Mouse (Mus musculus) hindbrain, postnatal 0 days (tissue): ENCODE results near the gene Elp5. TPM values are rescaled to one million over a fixed set of nuclear protein-coding genes. Genes with fewer than 3 reads are reported as not detected.

Source experiments
- ATAC-seq: fragments of 200-750 bp; cut with Nextera tagmentation; 2 replicates; pipeline ENCODE4 v1.8.0; 2017; ENCODE audit warnings: mild to moderate bottlenecking, moderate TSS enrichment, moderate library complexity
- DNase-seq: peaks from one replicate; pipeline ENCODE4 v3.0.0-alpha.2; 2015; ENCODE audit warnings: low spot score
- H3K27ac ChIP-seq: fragments of 300-500 bp; sonication (generic); 2 replicates; pipeline ENCODE4 v1.5.1; 2014; ENCODE audit warnings: mild to moderate bottlenecking
- H3K27me3 ChIP-seq: fragments of 300-500 bp; sonication (generic); 2 replicates; pipeline ENCODE4 v1.6.1; 2014; ENCODE audit warnings: low read length, mixed read lengths; ENCODE audit not compliant: insufficient read depth
- H3K36me3 ChIP-seq: fragments of 300-500 bp; sonication (generic); 2 replicates; pipeline ENCODE4 v1.6.1; 2014; ENCODE audit warnings: low read length, mixed read lengths; ENCODE audit not compliant: insufficient read depth
- H3K4me1 ChIP-seq: fragments of 300-500 bp; sonication (generic); 2 replicates; pipeline ENCODE4 v1.6.1; 2014; ENCODE audit warnings: antibody characterized with exemption, low read length, mixed read lengths; ENCODE audit not compliant: insufficient read depth
- H3K4me2 ChIP-seq: fragments of 300-500 bp; sonication (generic); 2 replicates; pipeline ENCODE4 v1.6.1; 2014; ENCODE audit warnings: low read depth, mild to moderate bottlenecking, low read length, moderate library complexity, mixed read lengths
- H3K4me3 ChIP-seq: fragments of 300-500 bp; sonication (generic); 2 replicates; pipeline ENCODE4 v1.5.1; 2014; ENCODE audit warnings: low read length
- H3K9ac ChIP-seq: fragments of 300-500 bp; sonication (generic); replicated peaks from 2 replicates; pipeline ENCODE4 v1.6.1; 2014; ENCODE audit warnings: mild to moderate bottlenecking, low read length, moderate library complexity, mixed read lengths
- H3K9me3 ChIP-seq: fragments of 300-500 bp; sonication (generic); 2 replicates; pipeline ENCODE4 v1.6.1; 2016; ENCODE audit warnings: low read length, mixed read lengths
- CTCF ChIP-seq: IDR thresholded peaks from 2 replicates; pipeline ENCODE4 v1.5.1; 2016; ENCODE audit warnings: antibody characterized with exemption, control low read depth, low read depth
- WGBS: fragments of 180-500 bp; shearing (Covaris S2); extraction: QIAGEN DNeasy Blood & Tissue Kit; methylation state at CpG from one replicate; pipeline ENCODE4 v1.1.7; 2014; 5-methylcytosine and 5-hydroxymethylcytosine counted together
- polyA plus RNA-seq: library from polyadenylated mRNA; unstranded; fragments of >200 nt; fragmentation: Nextera tagmentation; extraction: Ambion mirVana; gene quantifications from 2 replicates; pipeline ENCODE4 v1.2.1, GENCODE M21; 2015
- total RNA-seq: library from RNA; depleted of rRNA; stranded (reverse); fragments of >200 nt; gene quantifications from 2 replicates; pipeline ENCODE4 v1.2.3, GENCODE M21; 2014

Gene Elp5
- total and polyA plus RNA-seq, 2 experiments from 2014 or later, result 137 to 168 TPM

DNA sequence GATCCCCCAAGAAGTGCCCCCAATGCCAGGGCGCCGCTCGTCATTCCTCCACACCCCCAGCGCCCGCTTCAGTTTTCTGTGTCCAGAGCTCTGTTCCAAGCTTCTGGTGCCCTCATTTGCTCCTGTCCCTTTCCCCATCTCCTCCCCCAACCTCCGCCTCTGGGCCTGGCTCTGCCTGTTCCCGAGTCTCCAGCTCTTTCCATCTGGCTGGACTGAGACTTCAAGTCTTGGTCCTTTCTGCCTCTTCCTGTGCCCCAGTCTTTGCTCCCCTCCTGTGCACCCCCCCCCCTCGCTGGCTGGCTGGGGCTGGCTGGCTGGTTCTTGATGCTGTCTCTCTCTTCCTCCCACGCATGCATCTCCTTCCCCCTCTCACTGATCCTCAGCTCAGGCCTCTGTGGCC, 45.1 kb upstream of the Elp5 start:
- H3K36me3 ChIP-seq, result peaks cover 14% of the 10 kb centered on the region
- DNase-seq (peak; percentile 20), ATAC-seq (no peak)
- no peak overlapping the region for H3K4me3 ChIP-seq
- H3K4me2 ChIP-seq, result peak overlapping the region; percentile 60
- H3K4me1 ChIP-seq, result peaks cover 45% of the 10 kb centered on the region
- peak overlapping the region; percentile 35; the same call in 1 of the 2 replicates for H3K9ac ChIP-seq
- TF ChIP-seq CTCF, result no peak
- WGBS, result 38% methylated on average over 9 of the region's 9 CpGs
- no peaks in the 10 kb centered on the region for H3K27me3 ChIP-seq
- no peaks in the 10 kb centered on the region for H3K9me3 ChIP-seq
- peak overlapping the region; percentile 89 for H3K27ac ChIP-seq

DNA sequence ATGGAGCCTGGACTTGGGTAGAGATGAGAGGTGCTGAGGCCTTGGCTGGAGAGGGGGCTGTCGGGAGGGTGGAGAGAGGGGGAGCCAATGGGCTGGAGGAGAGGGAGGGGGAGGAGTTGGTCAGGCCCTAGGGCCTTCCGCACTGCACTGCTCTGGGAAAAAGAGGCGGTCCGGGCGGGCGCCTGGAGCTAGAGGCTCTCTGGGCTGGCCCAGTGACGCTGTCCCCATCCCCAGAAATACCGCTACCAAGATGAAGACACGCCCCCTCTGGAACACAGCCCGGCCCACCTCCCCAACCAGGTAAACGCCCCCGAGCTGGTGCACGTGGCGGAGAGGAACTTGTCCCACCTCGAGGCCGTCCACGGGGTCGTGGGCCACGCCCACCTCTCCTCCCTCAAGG, 44.4 kb upstream of the Elp5 start:
- peak; percentile 8; the same call in 1 of the 2 replicates for ATAC-seq
- H3K27me3 ChIP-seq, result no peaks in the 10 kb centered on the region
- WGBS, result 1% methylated on average over 19 of the region's 19 CpGs
- peak overlapping the region; percentile 60 for H3K4me2 ChIP-seq
- peak overlapping the region; percentile 89 for H3K27ac ChIP-seq
- peaks cover 8% of the 10 kb centered on the region for H3K36me3 ChIP-seq
- DNase-seq, result peak; percentile 69
- TF ChIP-seq CTCF, result no peak
- H3K4me3 ChIP-seq, result peak overlapping the region; percentile 26
- no peaks in the 10 kb centered on the region for H3K9me3 ChIP-seq
- H3K9ac ChIP-seq, result peak overlapping the region; percentile 28
- peaks cover 49% of the 10 kb centered on the region for H3K4me1 ChIP-seq

DNA sequence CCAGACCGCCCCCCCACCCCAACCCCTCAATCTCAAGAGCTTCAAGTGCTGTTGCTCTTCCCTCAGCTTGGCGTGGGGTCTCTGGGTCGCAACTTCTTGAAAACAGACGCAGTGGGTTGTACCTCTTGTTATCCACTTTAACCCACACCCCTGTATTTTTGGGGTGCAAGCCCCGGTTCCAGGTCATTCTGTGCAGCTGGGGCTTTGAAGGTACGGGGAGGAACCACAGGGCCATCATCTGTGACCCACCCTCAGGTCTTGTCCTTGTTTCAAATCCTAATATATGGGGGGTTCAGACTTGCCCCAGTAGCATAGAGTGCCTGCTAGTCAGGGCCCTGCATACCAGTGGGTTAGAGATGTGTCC, 41.8 kb upstream of the Elp5 start:
- H3K27me3 ChIP-seq, result no peaks in the 10 kb centered on the region
- H3K9me3 ChIP-seq, result no peaks in the 10 kb centered on the region
- ATAC-seq, result no peak
- peak overlapping the region; percentile 65 for H3K4me2 ChIP-seq
- peak overlapping the region; percentile 36 for H3K4me3 ChIP-seq
- peaks cover 51% of the 10 kb centered on the region for H3K4me1 ChIP-seq
- H3K9ac ChIP-seq, result peak overlapping the region; percentile 51
- peak overlapping the region; percentile 54 for H3K27ac ChIP-seq
- H3K36me3 ChIP-seq, result no peaks in the 10 kb centered on the region
- no peak for DNase-seq
- no peak for TF ChIP-seq CTCF
- 16% methylated on average over 6 of the region's 6 CpGs for WGBS

DNA sequence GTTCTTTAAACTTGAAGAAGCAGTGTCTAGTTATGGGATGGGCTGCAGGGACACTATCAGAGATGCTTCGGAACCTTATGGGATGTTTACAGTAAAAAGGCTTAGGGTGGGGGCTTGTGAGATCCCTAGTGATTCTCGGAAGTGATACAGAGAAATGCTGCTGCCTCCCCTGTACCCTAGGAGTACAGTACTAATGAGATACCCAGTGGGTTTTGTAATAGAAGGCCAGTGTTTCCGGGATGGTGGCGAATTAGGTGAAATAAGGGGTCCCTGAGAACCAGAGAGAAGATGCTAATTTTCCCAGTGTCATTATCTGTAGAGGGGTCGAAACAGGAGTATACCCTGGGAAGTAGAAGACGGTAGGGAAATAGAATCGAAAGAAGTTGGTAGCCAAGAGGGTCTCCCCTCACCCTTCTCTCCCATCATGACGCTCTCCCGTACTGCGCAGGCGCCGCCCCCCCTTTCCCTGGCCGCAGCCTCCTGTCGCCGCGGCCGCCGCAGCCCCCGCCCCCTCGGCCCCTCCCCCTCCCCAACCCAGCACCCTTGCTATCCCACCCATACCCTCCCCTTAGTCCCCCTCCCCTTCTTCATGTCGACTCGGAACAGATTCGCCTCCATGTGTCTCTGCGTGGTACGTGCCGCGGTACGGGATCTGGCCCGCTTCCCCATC, 41.3 kb upstream of the Elp5 start:
- DNase-seq, result peak; percentile 75
- peak overlapping the region; percentile 54 for H3K27ac ChIP-seq
- H3K4me3 ChIP-seq, result peak overlapping the region; percentile 36
- H3K9ac ChIP-seq, result peak overlapping the region; percentile 51
- H3K36me3 ChIP-seq, result no peaks in the 10 kb centered on the region
- no peak for TF ChIP-seq CTCF
- peaks cover 52% of the 10 kb centered on the region for H3K4me1 ChIP-seq
- H3K4me2 ChIP-seq, result peak overlapping the region; percentile 65
- ATAC-seq, result no peak
- no peaks in the 10 kb centered on the region for H3K9me3 ChIP-seq
- no peaks in the 10 kb centered on the region for H3K27me3 ChIP-seq
- WGBS, result 4% methylated on average over 16 of the region's 29 CpGs

DNA sequence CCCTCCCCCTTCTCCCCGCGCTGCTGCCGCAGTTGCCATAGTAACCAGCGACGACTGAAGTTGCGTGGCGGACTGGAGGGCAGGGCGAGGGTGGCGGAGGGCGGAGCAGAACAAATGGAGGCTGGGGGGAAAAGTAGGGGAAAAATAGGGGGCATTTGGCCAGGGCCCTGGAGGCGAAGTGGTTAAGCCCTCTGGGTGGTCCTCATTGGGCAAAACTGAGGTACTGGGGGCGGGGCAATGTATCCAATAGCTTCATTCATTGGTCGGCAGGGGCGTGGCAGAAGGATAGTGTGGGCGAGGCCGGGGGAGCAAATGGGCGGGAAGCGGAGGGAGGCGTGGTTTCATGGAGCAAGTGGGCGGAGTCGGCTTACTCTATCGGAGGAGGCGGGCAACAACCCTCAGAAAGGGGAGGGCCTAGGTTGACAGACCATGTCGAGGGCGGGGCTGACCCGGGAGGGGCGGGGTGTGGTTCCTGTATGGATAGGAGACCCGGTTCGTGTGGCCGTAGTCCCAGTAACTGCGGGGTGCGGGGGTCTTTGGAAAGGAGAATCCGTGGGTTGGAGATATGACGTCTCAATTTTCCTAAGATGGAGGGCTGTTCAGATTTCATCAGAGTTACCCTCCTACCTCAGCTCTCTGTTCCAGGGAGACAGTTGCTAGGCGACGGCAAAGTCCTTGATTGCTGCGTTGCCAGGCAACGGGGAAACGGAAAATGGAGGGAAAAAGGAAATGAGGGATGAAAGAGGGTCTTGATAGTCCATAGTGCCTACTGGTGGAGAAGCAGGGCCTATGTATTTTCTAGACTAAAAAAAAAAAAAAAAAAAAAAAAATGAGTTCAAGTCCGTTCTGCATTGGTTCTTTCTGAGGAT, 39.2 kb upstream of the Elp5 start:
- Histone ChIP-seq H3K4me3 (peak overlapping the region; percentile 80), H3K27me3 (no peaks in the 10 kb centered on the region), H3K9me3 (no peaks in the 10 kb centered on the region), H3K4me1 (peaks cover 47% of the 10 kb centered on the region), H3K4me2 (peak overlapping the region; percentile 90), H3K27ac (peak overlapping the region; percentile 95), H3K9ac (peak overlapping the region; percentile 34), H3K36me3 (no peaks in the 10 kb centered on the region)
- WGBS, result under 1% methylated on average over 40 of the region's 40 CpGs
- TF ChIP-seq CTCF, result peak; percentile 48
- ATAC-seq (peak; percentile 90), DNase-seq (peak; percentile 100)

DNA sequence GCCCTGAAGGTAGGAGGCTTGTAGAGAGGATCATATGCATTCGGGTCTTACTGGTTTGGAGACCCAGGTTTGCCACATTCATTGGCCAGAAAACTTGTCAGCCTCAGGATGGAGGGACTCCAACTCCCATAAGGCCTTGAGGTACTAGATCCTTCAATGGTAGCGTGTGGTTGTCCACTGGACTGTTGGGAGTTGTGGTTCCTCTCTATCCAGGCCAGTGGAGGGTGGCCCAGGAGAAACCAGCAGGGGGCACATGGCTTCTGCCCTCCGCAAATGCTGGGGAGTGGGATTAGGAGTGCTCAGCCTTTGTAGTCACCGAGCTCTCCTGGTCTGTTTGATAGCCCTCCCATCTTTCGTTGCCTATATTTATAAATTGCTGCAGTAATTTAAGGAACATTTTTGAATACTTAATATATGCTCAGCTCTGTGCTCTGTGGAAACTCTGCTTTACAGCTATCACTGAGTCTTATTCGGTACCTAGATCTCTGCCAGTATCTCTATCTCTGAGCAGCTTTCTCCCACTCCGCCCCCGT, 38.5 kb upstream of the Elp5 start:
- H3K27me3 ChIP-seq, result no peaks in the 10 kb centered on the region
- DNase-seq (peak; percentile 92), ATAC-seq (peak; percentile 77)
- peak overlapping the region; percentile 95 for H3K27ac ChIP-seq
- WGBS, result under 1% methylated on average over 8 of the region's 8 CpGs
- peak; percentile 71 for TF ChIP-seq CTCF
- H3K9ac ChIP-seq, result peak overlapping the region; percentile 43
- H3K36me3 ChIP-seq, result no peaks in the 10 kb centered on the region
- peak overlapping the region; percentile 90 for H3K4me2 ChIP-seq
- H3K9me3 ChIP-seq, result no peaks in the 10 kb centered on the region
- peaks cover 43% of the 10 kb centered on the region for H3K4me1 ChIP-seq
- peak overlapping the region; percentile 80 for H3K4me3 ChIP-seq
